9 mouse cellular contexts compared by ENCODE assay signal in genomic region chr3:107536810-107537503, GRCm38 (mm10). TPM values are rescaled to one million over a fixed set of nuclear protein-coding genes. Genes with fewer than 3 reads are reported as not detected.
DNase-seq lines count a peak whose midpoint lies in the region; ATAC-seq and TF ChIP-seq lines count a peak whose summit lies in the region.
"Had no signal": no experiment of that assay in that cellular context is flagged by ENCODE, and none has a peak within 500 bp of the region (broad histone marks: within the 10 kb centered on the region; RNA-seq: fewer than 3 reads in every experiment).

No protein-coding gene starts in this region.

- no peak overlapping the region for H3K27ac ChIP-seq in intestine, postnatal 0 days (ENCODE audit: low read depth, low read length)
- 0 out of 2 replicates have a peak overlapping the region, but pooled peaks have one; percentile 24 for H3K27ac ChIP-seq in limb, embryonic 15.5 days

- 6% methylated on average over 17 of the region's 17 CpGs for WGBS in intestine, postnatal 0 days
- 4% methylated on average over 17 of the region's 17 CpGs for WGBS in limb, embryonic 15.5 days

- peak; percentile 32 for DNase-seq in embryo, embryonic 10 days (ENCODE audit: low spot score)
- DNase-seq in embryo, embryonic 9.5 days (ENCODE audit: extremely low spot score), result no peak
- peak; percentile 87 for DNase-seq in cerebellum, adult 9-10 months
- DNase-seq in frontal cortex, postnatal 25 days (ENCODE audit: low spot score in 2 of 2), result peak; percentile 66 to 68
- DNase-seq in right cerebral cortex, postnatal 10 days (ENCODE audit: low spot score in 2 of 2), result peak; percentile 90 to 95
- DNase-seq in spleen, postnatal 14 days (ENCODE audit: low spot score in 2 of 2), result no peak

- H3K27me3 ChIP-seq in intestine, postnatal 0 days (replicated peaks; ENCODE audit: control insufficient read depth, insufficient read depth, low read length), result no peaks in the 10 kb centered on the region
- peaks cover 7% of the 10 kb centered on the region; the same call in 1 of the 2 replicates for H3K27me3 ChIP-seq in limb, embryonic 15.5 days

- H3K9me3 ChIP-seq in intestine, postnatal 0 days (ENCODE audit: control insufficient read depth), result no peaks in the 10 kb centered on the region
- H3K9me3 ChIP-seq in limb, embryonic 15.5 days, result no peaks in the 10 kb centered on the region

- ATAC-seq in intestine, postnatal 0 days, result 0 out of 2 replicates have a peak, but pooled peaks have one; percentile 16
- ATAC-seq in limb, embryonic 15.5 days (ENCODE audit: insufficient number of reproducible peaks, low FRiP score, low TSS enrichment, low read depth), result peak; percentile 63

- H3K4me2 ChIP-seq in intestine, postnatal 0 days (replicated peaks; ENCODE audit: low read depth), result peak overlapping the region; percentile 41
- H3K4me2 ChIP-seq in limb, embryonic 15.5 days, result peak overlapping the region; percentile 43

- no peak for TF ChIP-seq CTCF in intestine, postnatal 0 days (IDR thresholded peaks at IDR 0.05; ENCODE audit: low read depth)

- no peak overlapping the region for H3K9ac ChIP-seq in intestine, postnatal 0 days (ENCODE audit: low read depth, low read length)
- H3K9ac ChIP-seq in limb, embryonic 15.5 days, result no peak overlapping the region

- H3K36me3 ChIP-seq in intestine, postnatal 0 days (ENCODE audit: control insufficient read depth, insufficient read depth), result no peaks in the 10 kb centered on the region
- H3K36me3 ChIP-seq in limb, embryonic 15.5 days, result no peaks in the 10 kb centered on the region

- H3K4me3 ChIP-seq in intestine, postnatal 0 days (ENCODE audit: low read depth, low read length), result no peak overlapping the region
- peak overlapping the region; percentile 17 for H3K4me3 ChIP-seq in limb, embryonic 15.5 days
- H3K4me3 ChIP-seq: erythroblast, embryonic 14.5 days had no signal

- no peaks in the 10 kb centered on the region for H3K4me1 ChIP-seq in intestine, postnatal 0 days (replicated peaks; ENCODE audit: control insufficient read depth, insufficient read depth, low read length)
- H3K4me1 ChIP-seq in limb, embryonic 15.5 days, result peaks cover 12% of the 10 kb centered on the region

RNA-seq across cellular contexts. Expression of gene Ubl4b, which starts 17.9 kb away (rescaled TPM):
- not detected in 2 replicates for polyA plus RNA-seq in intestine, postnatal 0 days (2015; fragmentation: Nextera tagmentation; extraction: Ambion mirVana)
- 0.16 TPM in 1 of 2 replicates, not detected in the other for polyA plus RNA-seq in limb, embryonic 15.5 days (2015; fragmentation: Nextera tagmentation; extraction: Ambion mirVana)
- polyA plus RNA-seq: erythroblast, embryonic 14.5 days had no signal

RNA-seq across cellular contexts. Expression of gene Slc6a17, which starts 19.1 kb away (rescaled TPM):
- 1.7 and 2.2 TPM in 2 replicates for polyA plus RNA-seq in intestine, postnatal 0 days (2015; fragmentation: Nextera tagmentation; extraction: Ambion mirVana)
- polyA plus RNA-seq in limb, embryonic 15.5 days (2015; fragmentation: Nextera tagmentation; extraction: Ambion mirVana), result 6.5 TPM in 2 replicates
- polyA plus RNA-seq: erythroblast, embryonic 14.5 days had no signal

RNA-seq across cellular contexts. Expression of gene Alx3, which starts 57.9 kb away (rescaled TPM):
- polyA plus RNA-seq in intestine, postnatal 0 days (2015; fragmentation: Nextera tagmentation; extraction: Ambion mirVana), result not detected in 2 replicates
- polyA plus RNA-seq in limb, embryonic 15.5 days (2015; fragmentation: Nextera tagmentation; extraction: Ambion mirVana), result 10.4 and 10.5 TPM in 2 replicates
- polyA plus RNA-seq: erythroblast, embryonic 14.5 days had no signal

Comparison
In these comparisons a context has a peak if more than half of its experiments do, and no peak if none do; other contexts are left out.
1. DNase-seq: peak in embryo, embryonic 10 days (single experiment), cerebellum, adult 9-10 months (single experiment), frontal cortex, postnatal 25 days (2 of 2) and right cerebral cortex, postnatal 10 days (2 of 2); none in embryo, embryonic 9.5 days (single experiment) and spleen, postnatal 14 days (0 of 2).
2. RNA of gene Alx3, which starts 57.9 kb away (polyA plus RNA-seq): 10.4 to 10.5 TPM in limb, embryonic 15.5 days; not detected in intestine, postnatal 0 days; every median in the first group is over 10 times any median in the second.